Mouse (Mus musculus) E14TG2a.4 (cell line): ENCODE measurements at regions not wholly inside any gene's neighbourhood (a gene's known extent, or its start where the extent isn't known, plus 50 kb on each side); places are given as distances from the start of the nearest gene placed in this dataset.

ENCODE experiments used
- CTCF ChIP-seq: conservative IDR thresholded peaks from 2 replicates; pipeline ENCODE4 v1.5.1; 2014; ENCODE audit warnings: low read length
- NANOG ChIP-seq: IDR thresholded peaks from 2 replicates; pipeline ENCODE4 v1.6.1; 2014; ENCODE audit warnings: borderline replicate concordance, low read length, mixed read lengths
- POU5F1 ChIP-seq: IDR thresholded peaks from 2 replicates; pipeline ENCODE4 v1.6.1; 2014; ENCODE audit warnings: low read length, borderline replicate concordance

- TF ChIP-seq CTCF (no peak), NANOG (no peak), POU5F1 (no peak)
Observed at GRCm38 (mm10) chr5:91713020-91713419, 195.6 kb downstream of the Parm1 start.
